Mouse (Mus musculus) spleen, postnatal 14 days (tissue): ENCODE data around the gene Scgb1b3.

ENCODE experiments used
- DNase-seq, 2 experiments: peaks; one replicate each; pipeline ENCODE4 v3.0.0; 2021 to 2022; ENCODE audit warnings: low spot score in 2 of 2

Scgb1b3 gene

GRCm38 (mm10) chr7:31375292-31375691, at the start of gene Scgb1b3:
Scgb1b3 (plus strand) TSS chr7:31375592.
- DNase-seq, result no peak

- DNase-seq, result no peak
Measured at GRCm38 (mm10) chr7:31362022-31362560, 13.3 kb upstream of the Scgb1b3 start, which contains the start of gene Scgb2b3. Scgb2b3 (minus strand) TSS chr7:31362072.
